Mouse (Mus musculus) heart, postnatal 0 days (tissue): ENCODE measurements around the gene Olfr1344. TPM values are rescaled to one million over a fixed set of nuclear protein-coding genes. Genes with fewer than 3 reads are reported as not detected.

Experiments
- ATAC-seq: fragments of 200-750 bp; cut with Nextera tagmentation; 2 replicates; pipeline ENCODE4 v1.8.0; 2017; ENCODE audit warnings: low read depth, moderate number of reproducible peaks, moderate library complexity; ENCODE audit not compliant: insufficient read depth
- DNase-seq: peaks from one replicate; pipeline ENCODE4 v3.0.0-alpha.2; 2016; ENCODE audit warnings: low spot score
- H3K27ac ChIP-seq: fragments of 300-500 bp; sonication (generic); 2 replicates; pipeline ENCODE4 v1.5.1; 2014; ENCODE audit warnings: low read depth, mild to moderate bottlenecking
- H3K27me3 ChIP-seq: fragments of 300-500 bp; sonication (generic); 2 replicates; pipeline ENCODE4 v1.6.1; 2014; ENCODE audit warnings: low read length, mixed read lengths; ENCODE audit not compliant: control insufficient read depth, insufficient read depth
- H3K36me3 ChIP-seq: fragments of 300-500 bp; sonication (generic); replicated peaks from 2 replicates; pipeline ENCODE4 v1.6.1; 2014; ENCODE audit warnings: low read length, mixed read lengths; ENCODE audit not compliant: control insufficient read depth, insufficient read depth
- H3K4me1 ChIP-seq: fragments of 300-500 bp; sonication (generic); 2 replicates; pipeline ENCODE4 v1.6.1; 2014; ENCODE audit warnings: antibody characterized with exemption; ENCODE audit not compliant: control insufficient read depth, insufficient read depth
- H3K4me2 ChIP-seq: fragments of 300-500 bp; sonication (generic); 2 replicates; pipeline ENCODE4 v1.6.1; 2014; ENCODE audit warnings: low read depth, mild to moderate bottlenecking, low read length, moderate library complexity
- H3K4me3 ChIP-seq: fragments of 300-500 bp; sonication (generic); 2 replicates; pipeline ENCODE4 v1.5.1; 2014; ENCODE audit warnings: low read depth, low read length
- H3K9ac ChIP-seq: fragments of 300-500 bp; sonication (generic); replicated peaks from 2 replicates; pipeline ENCODE4 v1.6.1; 2014; ENCODE audit warnings: low read depth, low read length, mixed read lengths
- H3K9me3 ChIP-seq: fragments of 300-500 bp; sonication (generic); replicated peaks from 2 replicates; pipeline ENCODE4 v1.6.1; 2016; ENCODE audit warnings: low read length; ENCODE audit not compliant: control insufficient read depth
- CTCF ChIP-seq: IDR thresholded peaks from 2 replicates; pipeline ENCODE4 v1.5.1; 2016; ENCODE audit warnings: antibody characterized with exemption, control low read depth, low read depth
- EP300 ChIP-seq: IDR thresholded peaks from 2 replicates; pipeline ENCODE4 v1.6.1; 2016; ENCODE audit warnings: antibody characterized with exemption, low read depth
- WGBS: fragments of 180-500 bp; shearing (Covaris S2); extraction: QIAGEN DNeasy Blood & Tissue Kit; methylation state at CpG from one replicate; pipeline ENCODE4 v1.1.7; 2014; 5-methylcytosine and 5-hydroxymethylcytosine counted together
- polyA plus RNA-seq: library from polyadenylated mRNA; unstranded; fragments of >200 nt; fragmentation: Nextera tagmentation; extraction: Ambion mirVana; gene quantifications from 2 replicates; pipeline ENCODE4 v1.2.1, GENCODE M21; 2015
- total RNA-seq: library from RNA; depleted of rRNA; stranded (reverse); fragments of >200 nt; gene quantifications from 2 replicates; pipeline ENCODE4 v1.2.3, GENCODE M21; 2014; ENCODE audit warnings: low replicate concordance; rRNA removed

Olfr1344 gene
- total RNA-seq (not detected in 2 replicates), polyA plus RNA-seq (not detected in 2 replicates)

- WGBS = 53% methylated on average over 3 of the region's 3 CpGs
- DNase-seq (no peak), ATAC-seq (no peak)
- Histone ChIP-seq H3K9ac (no peak within 1 kb of the TSS), H3K9me3 (no peaks in the 10 kb centered on the region), H3K27ac (no peak within 1 kb of the TSS), H3K4me1 (no peaks in the 10 kb centered on the region), H3K36me3 (no peaks in the 10 kb centered on the region), H3K4me2 (no peak within 1 kb of the TSS), H3K27me3 (no peaks in the 10 kb centered on the region), H3K4me3 (no peak within 1 kb of the TSS)
- TF ChIP-seq EP300 = no peak
- no peak for TF ChIP-seq CTCF
Observed at GRCm38 (mm10) chr7:6438388-6438787, at the start of gene Olfr1344. Gene Olfr1344, plus strand, starts transcription at chr7:6438688.

GRCm38 (mm10) chr7:6388971-6389370, 49.5 kb upstream of the Olfr1344 start:
- no peak for DNase-seq
- H3K27ac ChIP-seq = no peak overlapping the region
- 79% methylated on average over 5 of the region's 5 CpGs for WGBS
- H3K4me2 ChIP-seq = no peak overlapping the region
- no peaks in the 10 kb centered on the region for H3K9me3 ChIP-seq
- no peaks in the 10 kb centered on the region for H3K27me3 ChIP-seq
- H3K4me1 ChIP-seq = no peaks in the 10 kb centered on the region
- H3K4me3 ChIP-seq = no peak overlapping the region
- ATAC-seq = no peak
- TF ChIP-seq EP300 = no peak
- TF ChIP-seq CTCF = no peak
- H3K9ac ChIP-seq = no peak overlapping the region
- H3K36me3 ChIP-seq = peaks cover 52% of the 10 kb centered on the region

GRCm38 (mm10) chr7:6389449-6389848, 49.0 kb upstream of the Olfr1344 start:
- H3K4me2 ChIP-seq = no peak overlapping the region
- H3K9me3 ChIP-seq = no peaks in the 10 kb centered on the region
- WGBS = 65% methylated on average over 5 of the region's 5 CpGs
- DNase-seq = no peak
- no peak overlapping the region for H3K4me3 ChIP-seq
- no peak overlapping the region for H3K27ac ChIP-seq
- H3K9ac ChIP-seq = no peak overlapping the region
- H3K27me3 ChIP-seq = no peaks in the 10 kb centered on the region
- peaks cover 57% of the 10 kb centered on the region for H3K36me3 ChIP-seq
- H3K4me1 ChIP-seq = no peaks in the 10 kb centered on the region
- ATAC-seq = no peak
- TF ChIP-seq CTCF (no peak), EP300 (no peak)

- peak within 1 kb of the TSS; percentile 59 for H3K4me2 ChIP-seq
- H3K27me3 ChIP-seq = no peaks in the 10 kb centered on the region
- no peak within 1 kb of the TSS for H3K27ac ChIP-seq
- DNase-seq = peak; percentile 22
- no peaks in the 10 kb centered on the region for H3K4me1 ChIP-seq
- no peak within 1 kb of the TSS for H3K9ac ChIP-seq
- 26% methylated on average over 25 of the region's 25 CpGs for WGBS
- ATAC-seq = no peak
- H3K36me3 ChIP-seq = peaks cover 28% of the 10 kb centered on the region
- peak within 1 kb of the TSS; percentile 35 for H3K4me3 ChIP-seq
- no peak for TF ChIP-seq EP300
- no peak for TF ChIP-seq CTCF
- H3K9me3 ChIP-seq = no peaks in the 10 kb centered on the region
Observed at GRCm38 (mm10) chr7:6397996-6398975, 40.2 kb upstream of the Olfr1344 start, which contains the start of gene Smim17. Gene Smim17, plus strand, starts transcription at chr7:6398715.

- DNase-seq (peak; percentile 90), ATAC-seq (peak; percentile 97)
- H3K4me3 ChIP-seq = no peak within 1 kb of the TSS
- under 1% methylated on average over 17 of the region's 17 CpGs for WGBS
- no peak within 1 kb of the TSS for H3K27ac ChIP-seq
- H3K9me3 ChIP-seq = no peaks in the 10 kb centered on the region
- no peaks in the 10 kb centered on the region for H3K36me3 ChIP-seq
- no peaks in the 10 kb centered on the region for H3K4me1 ChIP-seq
- H3K4me2 ChIP-seq = no peak within 1 kb of the TSS
- H3K9ac ChIP-seq = no peak within 1 kb of the TSS
- H3K27me3 ChIP-seq = no peaks in the 10 kb centered on the region
- TF ChIP-seq EP300 (no peak), CTCF (no peak)
Observed at GRCm38 (mm10) chr7:6410043-6410442, 28.4 kb upstream of the Olfr1344 start, which contains the start of gene Gm20715. Gene Gm20715, plus strand, starts transcription at chr7:6410277.
